Mouse (Mus musculus) cerebellum, adult 2 months (tissue): ENCODE measurements around the gene Anks1b.

Source experiments
- CTCF ChIP-seq: fragments of 200-500 bp; IDR thresholded peaks from 2 replicates; pipeline ENCODE4 v1.5.1; 2011; ENCODE audit warnings: low read depth, mild to moderate bottlenecking, control low read depth, low read length, moderate library complexity, borderline replicate concordance; ENCODE audit not compliant: insufficient read depth
- POLR2A ChIP-seq: fragments of 200-500 bp; IDR thresholded peaks from 2 replicates; pipeline ENCODE4 v1.6.1; 2011; ENCODE audit warnings: low read length, control low read depth, borderline replicate concordance; ENCODE audit not compliant: insufficient read depth

DNA sequence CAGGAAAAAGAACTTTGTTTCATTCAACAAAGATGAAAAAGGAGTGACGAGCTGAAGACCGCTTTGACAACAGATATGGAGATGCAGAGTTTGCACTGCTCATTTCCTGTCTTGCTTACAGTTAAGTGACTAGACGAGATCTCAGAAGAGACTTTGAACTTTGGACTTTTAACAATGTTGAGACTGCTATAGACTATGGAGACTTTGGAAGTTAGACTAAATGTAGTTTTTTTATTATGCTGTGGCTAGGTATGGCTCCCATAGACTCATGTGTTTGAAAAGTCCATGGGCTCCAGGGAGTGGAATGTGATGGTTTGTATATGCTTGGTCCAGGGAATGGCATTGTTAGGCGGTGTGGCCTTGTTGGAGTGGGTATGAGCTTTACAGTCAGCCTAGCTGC is 1108.5 kb downstream of the Anks1b start:
- no peak for TF ChIP-seq POLR2A
- no peak for TF ChIP-seq CTCF
